Mouse (Mus musculus): Measurements from ENCODE around the gene Slc26a3. TPM values are rescaled to one million over a fixed set of nuclear protein-coding genes. Genes with fewer than 3 reads are reported as not detected.

Gene Slc26a3
- polyA plus RNA-seq, 1 experiment: not detected

DNA sequence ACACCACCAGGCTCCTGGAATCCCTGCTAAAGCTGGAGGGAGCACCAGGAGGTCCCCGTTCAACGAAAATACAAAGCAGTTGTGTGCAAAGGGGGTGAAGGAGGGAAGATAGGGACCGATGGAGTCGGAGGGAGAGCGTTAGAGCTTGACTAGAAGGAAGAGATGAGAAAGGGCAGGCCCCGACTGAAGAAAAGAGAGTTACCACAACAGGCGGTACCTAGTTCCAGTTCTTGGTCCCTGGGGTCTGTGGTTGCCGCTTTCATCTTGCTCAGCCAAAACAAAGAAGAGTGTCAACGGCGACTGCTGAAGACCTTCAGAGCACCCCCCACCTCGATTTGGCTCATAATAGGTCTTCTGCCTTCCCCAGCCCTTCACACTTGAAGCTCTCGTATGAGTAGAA is 109.5 kb downstream of the Slc26a3 start:
- Histone ChIP-seq H3K27ac (ENCODE audit: insufficient read depth, low read depth, low read length) (peak overlapping the region; percentile 53), H3K4me3 (ENCODE audit: insufficient read depth, low read depth, low read length) (peak overlapping the region; percentile 89), H3K4me1 (ENCODE audit: control insufficient read depth, insufficient read depth, low read length) (peaks cover 12% of the 10 kb centered on the region)
- TF ChIP-seq POLR2A (IDR thresholded peaks at IDR 0.05; ENCODE audit: insufficient read depth, low read depth, low read length): no peak
- no peak for TF ChIP-seq CTCF (IDR thresholded peaks at IDR 0.05; ENCODE audit: insufficient read depth, low read depth, low read length)
- under 1% methylated on average over 12 of the region's 12 CpGs for WGBS

DNA sequence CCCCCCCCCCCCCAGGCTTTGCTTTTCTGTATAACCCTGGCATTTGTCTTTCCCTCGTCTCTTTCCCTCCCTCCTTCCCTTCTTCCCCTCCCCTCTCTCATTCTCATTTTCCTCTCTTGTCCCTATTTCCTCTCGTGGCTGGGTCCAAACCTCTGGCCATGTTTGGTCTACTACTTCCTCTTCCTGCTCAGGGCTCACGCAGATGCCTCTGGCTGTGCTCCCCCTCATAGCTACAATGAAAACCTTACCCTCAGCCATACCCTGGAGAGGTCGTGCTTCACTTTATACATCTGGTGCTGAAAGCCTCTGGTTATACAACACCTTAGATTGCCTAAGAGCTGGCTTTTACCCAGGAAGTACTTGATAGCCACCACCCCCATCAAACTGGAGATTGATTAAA is 110.6 kb downstream of the Slc26a3 start:
- no peak overlapping the region for H3K27ac ChIP-seq (ENCODE audit: insufficient read depth, low read depth, low read length)
- 67% methylated on average over 4 of the region's 4 CpGs for WGBS
- no peak overlapping the region for H3K4me3 ChIP-seq (ENCODE audit: insufficient read depth, low read depth, low read length)
- H3K4me1 ChIP-seq (ENCODE audit: control insufficient read depth, insufficient read depth, low read length): peaks cover 12% of the 10 kb centered on the region
- TF ChIP-seq CTCF (IDR thresholded peaks at IDR 0.05; ENCODE audit: insufficient read depth, low read depth, low read length) (no peak), POLR2A (IDR thresholded peaks at IDR 0.05; ENCODE audit: insufficient read depth, low read depth, low read length) (no peak)

DNA sequence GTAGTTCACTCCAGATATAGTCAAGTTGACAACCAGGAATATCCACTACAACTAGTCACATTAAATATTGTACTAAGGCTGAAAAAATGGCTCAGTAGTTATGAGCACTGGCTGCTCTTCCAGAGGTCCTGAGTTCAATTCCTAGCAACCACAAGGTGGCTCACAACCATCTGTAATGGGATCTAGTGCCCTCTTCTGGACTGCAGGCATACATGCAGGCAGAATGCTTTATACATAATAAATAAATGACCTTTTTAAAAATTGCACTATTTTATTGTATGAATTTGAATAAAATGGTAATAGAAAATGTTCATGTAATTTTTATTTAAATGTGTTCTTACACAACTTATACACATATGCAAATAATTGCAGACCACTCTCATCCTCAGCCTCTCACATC is 112.5 kb downstream of the Slc26a3 start:
- H3K4me3 ChIP-seq (ENCODE audit: insufficient read depth, low read depth, low read length): no peak overlapping the region
- no peak overlapping the region for H3K27ac ChIP-seq (ENCODE audit: insufficient read depth, low read depth, low read length)
- TF ChIP-seq POLR2A (IDR thresholded peaks at IDR 0.05; ENCODE audit: insufficient read depth, low read depth, low read length) (no peak), CTCF (IDR thresholded peaks at IDR 0.05; ENCODE audit: insufficient read depth, low read depth, low read length) (no peak)
- peaks cover 6% of the 10 kb centered on the region for H3K4me1 ChIP-seq (ENCODE audit: control insufficient read depth, insufficient read depth, low read length)

DNA sequence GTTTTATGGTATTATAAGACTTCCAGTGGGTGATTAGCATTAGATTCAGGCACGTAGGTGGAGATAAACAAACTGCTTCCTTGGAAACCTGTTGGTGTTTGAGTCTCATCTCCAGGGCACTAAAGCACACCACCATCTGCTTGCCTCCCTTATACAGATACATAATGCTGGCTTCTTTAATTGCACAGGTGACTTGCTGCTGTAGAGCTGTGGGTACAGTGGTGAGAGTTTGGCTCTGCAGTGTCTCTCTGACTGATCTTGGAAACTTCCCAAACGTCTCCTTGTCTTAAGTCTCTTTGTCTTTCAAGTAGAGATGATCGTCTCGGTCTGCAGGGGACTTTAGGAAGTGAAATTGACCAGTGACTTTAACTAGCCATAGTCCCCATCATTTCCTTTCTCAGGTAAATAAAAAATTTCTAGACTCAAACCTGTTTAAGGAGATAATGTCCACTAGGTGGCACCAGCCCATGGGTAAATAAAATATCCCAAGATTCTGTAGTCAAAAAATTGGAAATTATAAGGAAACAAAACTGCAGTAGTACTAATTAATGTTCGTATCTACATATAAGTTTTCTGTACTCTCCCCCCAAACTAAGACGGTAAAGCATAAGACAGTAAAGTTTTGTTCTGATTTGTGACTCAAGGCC is 117.2 kb downstream of the Slc26a3 start:
- TF ChIP-seq CTCF (IDR thresholded peaks at IDR 0.05; ENCODE audit: insufficient read depth, low read depth, low read length): no peak
- no peak for TF ChIP-seq POLR2A (IDR thresholded peaks at IDR 0.05; ENCODE audit: insufficient read depth, low read depth, low read length)
- H3K4me1 ChIP-seq (ENCODE audit: control insufficient read depth, insufficient read depth, low read length): no peaks in the 10 kb centered on the region; the same call in 1 of the 2 replicates
- H3K27ac ChIP-seq (ENCODE audit: insufficient read depth, low read depth, low read length): no peak overlapping the region
- no peak overlapping the region for H3K4me3 ChIP-seq (ENCODE audit: insufficient read depth, low read depth, low read length)
- 31% methylated on average over 6 of the region's 6 CpGs for WGBS

DNA sequence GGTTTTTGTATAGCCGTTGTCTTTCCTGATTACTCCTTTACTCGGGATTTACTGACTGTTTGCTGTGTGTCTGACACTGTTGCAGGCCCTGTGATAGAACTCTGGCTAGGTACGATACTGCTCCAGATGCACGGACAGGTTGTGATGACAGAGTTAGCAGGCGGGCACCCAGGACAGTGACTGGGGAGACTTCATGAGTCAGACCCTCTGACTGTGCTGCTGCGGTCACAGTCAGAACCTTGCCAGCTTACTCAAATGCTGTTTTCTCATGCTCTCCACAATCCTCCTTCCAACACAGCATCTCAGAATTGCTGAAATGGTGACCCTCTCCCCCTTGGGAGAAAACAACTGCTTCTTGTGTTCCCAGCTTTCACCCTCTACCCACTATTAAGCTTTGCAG is 117.8 kb downstream of the Slc26a3 start:
- TF ChIP-seq CTCF (IDR thresholded peaks at IDR 0.05; ENCODE audit: insufficient read depth, low read depth, low read length) (no peak), POLR2A (IDR thresholded peaks at IDR 0.05; ENCODE audit: insufficient read depth, low read depth, low read length) (no peak)
- Histone ChIP-seq H3K27ac (ENCODE audit: insufficient read depth, low read depth, low read length) (no peak overlapping the region), H3K4me3 (ENCODE audit: insufficient read depth, low read depth, low read length) (no peak overlapping the region), H3K4me1 (ENCODE audit: control insufficient read depth, insufficient read depth, low read length) (no peaks in the 10 kb centered on the region; the same call in 1 of the 2 replicates)
- 79% methylated on average over 6 of the region's 6 CpGs for WGBS

DNA sequence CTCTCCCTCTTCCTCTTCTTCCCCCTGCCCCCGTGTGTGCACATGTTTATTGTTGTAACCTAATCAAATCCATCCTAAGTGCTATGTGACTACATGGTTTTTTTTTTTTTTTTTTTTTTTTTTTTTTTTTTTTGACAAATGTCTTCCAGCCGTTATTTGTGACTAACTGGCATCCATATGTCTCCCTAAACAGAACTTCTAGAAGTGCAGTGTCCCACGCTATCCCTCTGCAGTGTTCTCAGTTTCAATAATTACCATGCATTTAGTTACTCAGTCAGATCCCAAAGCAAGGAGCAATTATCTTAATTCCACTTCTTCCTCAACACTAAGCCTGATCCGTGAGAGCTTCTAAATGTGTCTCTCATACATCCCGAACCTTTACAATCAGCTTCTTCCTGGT is 120.5 kb downstream of the Slc26a3 start:
- Histone ChIP-seq H3K27ac (ENCODE audit: insufficient read depth, low read depth, low read length) (no peak overlapping the region), H3K4me3 (ENCODE audit: insufficient read depth, low read depth, low read length) (no peak overlapping the region), H3K4me1 (ENCODE audit: control insufficient read depth, insufficient read depth, low read length) (no peaks in the 10 kb centered on the region; the same call in 1 of the 2 replicates)
- TF ChIP-seq CTCF (IDR thresholded peaks at IDR 0.05; ENCODE audit: insufficient read depth, low read depth, low read length) (no peak), POLR2A (IDR thresholded peaks at IDR 0.05; ENCODE audit: insufficient read depth, low read depth, low read length) (no peak)
- 17% methylated on average over 4 of the region's 5 CpGs for WGBS

DNA sequence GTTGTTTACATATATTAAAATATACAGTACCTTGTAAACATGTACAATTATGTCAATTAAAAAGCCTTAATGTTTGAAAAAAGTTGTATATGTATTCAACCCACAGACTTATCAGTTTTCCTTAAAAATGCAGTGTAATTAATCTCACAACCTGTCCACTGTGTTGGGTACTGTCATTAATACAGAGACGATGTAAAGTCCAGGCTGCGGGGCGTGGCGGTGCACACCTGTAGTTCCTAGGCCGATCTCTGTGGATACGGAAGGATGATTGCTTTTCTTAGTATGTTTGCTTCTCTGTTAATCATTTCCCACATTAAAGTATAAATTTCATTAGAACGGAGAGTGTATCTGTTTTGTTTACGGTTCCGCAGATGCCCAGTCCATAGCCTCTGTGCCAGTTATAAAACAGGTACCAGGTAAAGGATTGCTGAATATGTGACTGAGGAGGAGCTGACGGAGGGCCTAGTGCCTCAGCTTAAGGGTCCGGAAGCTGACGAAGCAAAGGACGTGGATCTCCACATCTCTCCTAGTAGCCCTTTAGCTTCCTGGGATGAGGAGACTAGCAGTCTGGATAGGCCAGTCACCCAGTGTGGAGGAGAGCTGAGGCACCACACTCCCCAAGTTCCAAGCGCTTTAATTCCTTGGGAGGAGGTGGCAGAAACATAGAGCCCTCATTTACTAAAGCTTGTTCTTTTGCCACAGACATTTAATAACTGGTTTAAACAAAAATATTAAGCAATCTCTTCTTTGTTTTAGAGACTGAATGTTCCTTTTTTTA is 122.2 kb downstream of the Slc26a3 start:
- H3K4me3 ChIP-seq (ENCODE audit: insufficient read depth, low read depth, low read length): no peak overlapping the region
- no peak overlapping the region for H3K27ac ChIP-seq (ENCODE audit: insufficient read depth, low read depth, low read length)
- no peak for TF ChIP-seq CTCF (IDR thresholded peaks at IDR 0.05; ENCODE audit: insufficient read depth, low read depth, low read length)
- no peak for TF ChIP-seq POLR2A (IDR thresholded peaks at IDR 0.05; ENCODE audit: insufficient read depth, low read depth, low read length)
- no peaks in the 10 kb centered on the region; the same call in 1 of the 2 replicates for H3K4me1 ChIP-seq (ENCODE audit: control insufficient read depth, insufficient read depth, low read length)
- 96% methylated on average over 14 of the region's 14 CpGs for WGBS

DNA sequence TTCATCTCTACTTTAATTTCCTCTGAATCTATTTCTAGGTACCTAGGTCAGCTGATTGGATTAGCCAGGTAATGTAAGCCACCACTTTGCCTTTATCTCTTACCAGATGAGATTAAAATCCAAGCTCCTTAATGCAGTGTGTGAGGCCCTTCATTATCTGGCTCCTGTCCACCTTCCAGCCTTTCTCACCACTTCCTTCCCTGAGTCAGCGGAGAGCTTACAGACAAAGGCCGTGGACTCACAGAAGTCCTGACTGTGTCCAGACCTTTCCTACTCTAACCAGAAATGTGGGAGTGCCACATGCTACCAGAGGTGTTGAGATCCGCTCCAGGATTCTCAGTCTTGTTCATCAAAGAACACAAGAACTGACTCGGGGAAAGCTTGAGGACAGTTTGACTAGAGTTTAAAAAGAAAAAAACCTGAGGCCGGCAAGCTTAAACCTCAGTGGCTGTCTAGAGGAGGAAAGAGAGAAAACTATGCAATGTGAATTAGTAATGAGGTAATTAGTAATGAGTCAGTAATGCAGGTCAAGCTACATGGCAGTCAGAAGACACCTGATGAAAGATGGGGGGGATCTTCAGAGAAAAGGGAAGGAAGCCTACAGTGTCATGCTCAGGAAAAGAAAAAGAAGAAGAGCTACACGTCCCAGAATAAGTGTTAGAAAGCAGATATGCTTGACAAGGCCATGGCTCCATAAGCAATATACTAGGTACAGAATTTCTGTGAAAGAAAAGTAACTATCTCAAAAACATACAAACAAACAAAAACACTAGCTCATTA is 123.2 kb downstream of the Slc26a3 start:
- no peak overlapping the region for H3K4me3 ChIP-seq (ENCODE audit: insufficient read depth, low read depth, low read length)
- H3K4me1 ChIP-seq (ENCODE audit: control insufficient read depth, insufficient read depth, low read length): no peaks in the 10 kb centered on the region; the same call in 1 of the 2 replicates
- no peak overlapping the region; the same call in 1 of the 2 replicates for H3K27ac ChIP-seq (ENCODE audit: insufficient read depth, low read depth, low read length)
- WGBS: 82% methylated on average over 6 of the region's 6 CpGs
- TF ChIP-seq CTCF (IDR thresholded peaks at IDR 0.05; ENCODE audit: insufficient read depth, low read depth, low read length) (no peak), POLR2A (IDR thresholded peaks at IDR 0.05; ENCODE audit: insufficient read depth, low read depth, low read length) (no peak)

DNA sequence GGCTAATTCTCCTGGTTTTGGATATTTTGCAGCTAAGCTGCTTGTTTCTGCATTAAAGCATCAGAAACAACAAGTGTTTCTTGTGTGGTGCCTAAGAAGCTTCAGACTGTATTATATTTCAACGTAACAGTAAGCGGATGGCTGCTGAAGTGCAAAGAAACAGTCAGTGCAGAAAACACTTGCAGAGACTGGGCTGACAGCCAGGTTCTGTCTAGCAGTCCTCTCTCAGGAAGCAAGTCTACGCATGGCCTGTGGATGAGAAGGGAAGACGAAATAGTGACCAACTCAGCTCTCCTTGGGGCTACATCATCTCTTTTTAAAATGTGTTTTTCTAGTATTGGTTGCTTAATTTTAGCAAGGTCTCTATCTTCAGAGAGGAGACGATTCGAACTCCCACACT is 129.4 kb downstream of the Slc26a3 start:
- H3K27ac ChIP-seq (ENCODE audit: insufficient read depth, low read depth, low read length): no peak overlapping the region
- TF ChIP-seq POLR2A (IDR thresholded peaks at IDR 0.05; ENCODE audit: insufficient read depth, low read depth, low read length): no peak
- no peak for TF ChIP-seq CTCF (IDR thresholded peaks at IDR 0.05; ENCODE audit: insufficient read depth, low read depth, low read length)
- no peaks in the 10 kb centered on the region for H3K4me1 ChIP-seq (ENCODE audit: control insufficient read depth, insufficient read depth, low read length)
- H3K4me3 ChIP-seq (ENCODE audit: insufficient read depth, low read depth, low read length): no peak overlapping the region
- 45% methylated on average over 6 of the region's 6 CpGs for WGBS
